Mouse (Mus musculus) activated CD4-positive, CD25-positive, alpha-beta regulatory T cell (primary cell): ENCODE data around the gene Map4k4. TPM values are rescaled to one million over a fixed set of nuclear protein-coding genes. Genes with fewer than 3 reads are reported as not detected.

ENCODE experiments used
- polyA plus RNA-seq, 2 experiments: library from polyadenylated mRNA; unstranded; fragments of 100-300 nt; shearing (Covaris generic); gene quantifications; one replicate each; pipeline ENCODE4 v1.2.1; 2017

Map4k4 gene
- polyA plus RNA-seq, result 10 to 100 TPM; 54.3 to 64.0 TPM

DNA sequence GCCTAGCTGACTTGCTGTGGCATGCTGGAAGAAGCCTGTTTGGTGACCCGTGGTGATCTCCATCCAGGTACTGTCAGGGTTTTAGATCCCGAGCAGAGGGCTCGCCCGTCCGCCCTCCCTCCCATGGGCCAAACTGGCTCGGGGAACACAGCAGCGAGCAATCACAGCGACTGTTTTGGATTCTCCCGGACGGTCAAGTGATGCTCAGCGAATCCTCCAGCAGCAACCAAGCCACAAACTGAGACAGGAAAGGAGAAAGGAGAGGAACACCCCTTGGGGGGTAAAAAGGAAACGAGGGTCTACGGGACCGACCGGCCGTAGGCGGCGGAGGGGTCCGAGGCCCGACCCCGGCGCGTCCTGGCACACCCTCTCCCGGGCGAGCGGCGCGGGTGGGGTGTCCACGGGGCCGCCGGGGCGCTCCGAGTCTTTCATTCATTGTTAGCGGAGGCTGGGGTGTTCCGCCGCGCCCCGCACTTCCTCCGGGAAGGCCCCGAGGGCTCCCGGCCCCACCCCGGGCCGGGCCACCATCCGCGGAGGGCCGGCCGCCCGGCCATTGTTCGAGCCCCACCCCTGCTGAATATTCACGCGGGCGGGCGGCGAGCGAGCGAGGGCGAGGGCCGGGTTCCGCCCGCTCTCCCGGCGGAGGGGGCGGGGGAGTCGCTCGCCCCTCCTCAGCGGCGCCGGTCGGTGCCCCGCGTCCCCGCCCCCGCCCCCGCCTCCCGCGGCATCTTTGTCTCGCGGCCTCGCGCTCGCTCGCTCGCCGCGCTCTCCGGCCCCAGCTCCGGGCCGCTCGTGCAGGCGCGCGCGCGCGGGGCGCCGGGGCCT, at the start of gene Map4k4:
Map4k4 (plus strand) TSS at position 733 of the 825 bp plus-strand sequence.

DNA sequence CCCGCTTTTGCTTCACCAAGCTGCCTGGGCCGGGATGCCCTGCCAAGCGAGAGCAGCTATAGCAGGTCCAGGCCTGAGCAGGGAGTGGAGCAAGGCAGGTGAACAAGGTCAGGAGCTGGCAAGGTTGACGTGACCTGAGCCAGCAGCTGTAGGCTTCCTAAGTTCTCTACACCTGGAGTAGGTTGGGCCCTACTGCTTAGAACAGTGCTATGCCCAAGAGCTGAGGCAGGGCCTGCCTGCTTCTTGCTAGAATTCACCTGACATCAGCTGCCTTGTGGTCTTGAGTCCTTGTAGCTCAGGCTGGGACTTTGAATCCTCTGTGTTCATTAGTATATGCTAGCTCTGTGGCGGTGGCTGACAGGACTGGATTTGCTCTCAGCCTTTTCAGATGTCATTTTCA, 173.1 kb downstream of the Map4k4 start, which contains the start of gene Il1r2:
Il1r2 (plus strand) TSS at position 301 of the 400 bp plus-strand sequence.

Other genes starting within 250 kb of the Map4k4 start
- gene Creg2, start 249.4 kb upstream of the Map4k4 start, polyA plus RNA-seq, result under 1 TPM in 1 of 2 experiments, not detected in 1; 0.04 TPM
- under 1 TPM in 1 of 2 experiments, not detected in 1; 0.16 TPM for gene Rfx8, start 179.9 kb upstream of the Map4k4 start, polyA plus RNA-seq
- gene Gm3646, start 95.6 kb upstream of the Map4k4 start, polyA plus RNA-seq, result not detected
- 100 to 1,000 TPM in 1 of 2 experiments, 10 to 100 TPM in 1; 64.2 to 114 TPM for gene Il1r2, start 173.2 kb downstream of the Map4k4 start, polyA plus RNA-seq